Mouse (Mus musculus): ENCODE results near the gene Fcgbp. TPM values are rescaled to one million over a fixed set of nuclear protein-coding genes. Genes with fewer than 3 reads are reported as not detected.

Gene Fcgbp
- total RNA-seq (2021): under 1 TPM; 0.08 to 0.15 TPM
- long read RNA-seq, experiment 1: 0 reads
- long read RNA-seq, experiment 2, partial matches to known transcripts: 1 of 1 reads
- long read RNA-seq, experiment 2, other reads (novel, unspliced or antisense): 0 of 1 reads

- DNase-seq (ENCODE audit: low spot score in 2 of 2): no peak
- intact Hi-C loops (cut with DNase I): no loop called here
These were observed at the start of gene Fcgbp for GRCm38 (mm10) chr7:28070531-28071298. Fcgbp (plus strand) TSS chr7:28071236.

DNA sequence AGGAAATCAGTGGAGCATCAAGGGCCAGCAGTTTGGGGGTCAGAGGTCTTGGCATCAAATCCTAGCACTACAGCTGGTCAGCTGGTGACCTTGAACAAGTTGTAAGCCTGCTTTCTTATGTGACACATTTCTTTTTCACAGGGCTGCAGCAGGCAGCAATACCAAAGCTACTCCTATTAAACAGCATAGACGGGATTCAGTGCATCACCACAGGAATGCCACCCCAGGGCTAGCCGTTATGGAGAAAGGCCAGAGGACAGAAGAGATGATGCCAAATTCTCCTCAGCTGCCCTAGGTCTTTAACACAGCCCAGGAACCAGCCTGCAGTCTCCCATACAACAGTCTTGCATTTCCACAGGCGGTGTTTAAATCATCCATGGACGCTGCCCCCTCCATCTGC, 26.5 kb upstream of the Fcgbp start:
- no peak for DNase-seq (ENCODE audit: low spot score in 2 of 2)
- intact Hi-C loops (cut with DNase I): no loop called here

- intact Hi-C loops (cut with DNase I): loop anchor here (2.0 to 5.0 kb wide), 4 partner anchors 53 to 253 kb away; partner anchors contain the start of genes Dll3 and Fbl
- DNase-seq (ENCODE audit: low spot score in 2 of 2): peak; percentile 99
These were observed 21.3 kb upstream of the Fcgbp start, which contains the start of gene Psmc4 for GRCm38 (mm10) chr7:28049476-28050409. Psmc4 (minus strand) TSS chr7:28050101.

- intact Hi-C loops (cut with DNase I): loop anchor here (2.0 to 5.0 kb wide), 4 partner anchors 52 to 252 kb away; partner anchors contain the start of genes Dll3 and Fbl
These were observed 20.5 kb upstream of the Fcgbp start for GRCm38 (mm10) chr7:28050584-28050983.

GRCm38 (mm10) chr7:28053046-28053930, 17.7 kb upstream of the Fcgbp start:
- DNase-seq (ENCODE audit: low spot score in 2 of 2): no peak
- intact Hi-C loops (cut with DNase I): loop anchor here (5.0 kb wide), 3 partner anchors 49 to 249 kb away; partner anchors contain the start of gene Dll3

More at GRCm38 (mm10) chr7:28050584-28050983, 20.5 kb upstream of the Fcgbp start:
- DNase-seq (ENCODE audit: low spot score in 2 of 2): no peak

DNA sequence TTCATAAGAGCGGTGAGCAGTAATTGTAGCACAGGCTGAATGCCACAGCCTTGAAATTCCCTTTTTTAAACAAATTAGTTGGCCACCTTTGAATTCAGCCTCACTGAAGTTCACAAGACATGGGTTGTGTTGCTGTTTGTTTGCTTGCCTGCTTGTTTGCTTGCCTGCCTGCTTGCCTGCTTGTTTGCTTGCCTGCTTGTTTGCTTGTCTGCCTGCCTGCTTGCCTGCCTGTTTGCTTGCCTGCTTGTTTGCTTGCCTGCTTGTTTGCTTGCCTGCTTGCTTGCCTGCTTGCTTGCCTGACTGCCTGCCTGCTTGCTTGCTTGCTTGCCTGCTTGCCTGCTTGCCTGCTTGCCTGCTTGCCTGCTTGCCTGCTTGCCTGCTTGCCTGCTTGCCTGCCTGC, 11.1 kb upstream of the Fcgbp start:
- DNase-seq (ENCODE audit: low spot score in 2 of 2): no peak
- intact Hi-C loops (cut with DNase I): no loop called here

DNA sequence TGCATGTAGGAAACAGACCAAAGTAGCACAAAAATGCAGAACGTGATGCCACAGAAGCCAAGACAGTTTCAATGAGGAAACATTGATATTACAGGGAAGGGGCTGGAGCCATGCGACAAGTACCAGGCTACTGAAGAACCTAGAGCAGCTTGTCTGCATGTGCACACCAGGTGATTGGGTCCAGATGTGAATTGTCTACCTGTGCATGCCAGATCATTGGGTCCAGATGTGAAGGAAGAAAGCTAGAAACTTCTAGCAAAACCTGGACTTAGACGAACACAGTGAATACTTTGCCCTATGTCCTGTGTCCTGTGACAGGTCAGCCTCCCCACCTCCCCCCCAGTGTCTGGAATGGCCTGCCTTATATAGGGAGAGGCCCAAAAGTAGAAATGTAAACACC, 2.4 kb upstream of the Fcgbp start:
- intact Hi-C loops (cut with DNase I): no loop called here
- DNase-seq (ENCODE audit: low spot score in 2 of 2): no peak

DNA sequence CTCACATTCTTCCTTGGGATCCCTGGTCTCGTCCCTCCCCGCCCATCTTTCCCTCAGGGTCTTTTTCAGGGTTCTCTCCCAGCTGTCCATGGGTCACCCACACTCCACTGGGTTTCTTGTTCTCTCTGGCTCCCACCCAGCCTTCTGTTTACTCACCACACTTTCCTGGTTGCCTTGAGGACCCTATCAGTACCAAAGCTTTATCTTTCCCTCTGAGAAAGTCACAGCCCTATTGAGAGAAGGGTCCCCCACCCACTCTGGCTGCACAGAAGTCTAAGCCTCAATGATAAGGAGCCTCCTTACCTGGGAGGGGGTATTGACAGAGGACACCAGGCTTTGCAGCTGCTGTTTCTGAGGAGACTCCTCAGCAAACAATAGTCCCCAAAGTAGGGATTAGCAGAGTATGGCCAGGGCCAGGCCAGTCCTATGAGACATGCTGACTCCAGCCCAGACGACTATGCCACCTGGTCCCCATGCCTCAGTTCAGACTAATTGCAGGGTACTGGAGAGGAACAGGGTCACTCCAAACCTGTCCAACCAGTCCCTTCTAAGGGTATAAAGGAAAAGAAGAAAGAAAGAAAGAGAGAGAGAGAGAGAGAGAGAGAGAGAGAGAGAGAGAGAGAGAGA, 1.4 kb upstream of the Fcgbp start:
- intact Hi-C loops (cut with DNase I): no loop called here
- no peak for DNase-seq (ENCODE audit: low spot score in 2 of 2)

GRCm38 (mm10) chr7:28084215-28084614, 13.2 kb downstream of the Fcgbp start:
- intact Hi-C loops (cut with DNase I): no loop called here
- DNase-seq (ENCODE audit: low spot score in 2 of 2): peak; percentile 6 to 62

DNA sequence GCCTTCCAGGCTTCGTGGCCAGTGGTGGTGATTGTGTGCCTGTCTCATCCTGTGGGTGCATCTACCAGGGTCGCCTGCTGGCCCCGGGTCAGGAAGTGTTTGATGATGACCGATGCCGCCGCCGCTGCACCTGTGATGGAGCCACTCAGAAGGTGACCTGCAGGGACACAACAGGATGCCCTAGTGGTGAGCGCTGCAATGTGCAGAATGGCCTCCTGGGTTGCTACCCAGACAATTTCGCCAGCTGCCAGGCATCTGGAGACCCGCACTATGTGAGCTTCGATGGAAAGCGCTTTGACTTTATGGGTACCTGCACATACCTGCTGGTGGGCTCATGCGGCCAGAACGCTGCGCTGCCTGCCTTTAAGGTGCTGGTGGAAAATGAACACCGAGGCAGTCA, 15.2 kb downstream of the Fcgbp start:
- intact Hi-C loops (cut with DNase I): no loop called here
- no peak for DNase-seq (ENCODE audit: low spot score in 2 of 2)

DNA sequence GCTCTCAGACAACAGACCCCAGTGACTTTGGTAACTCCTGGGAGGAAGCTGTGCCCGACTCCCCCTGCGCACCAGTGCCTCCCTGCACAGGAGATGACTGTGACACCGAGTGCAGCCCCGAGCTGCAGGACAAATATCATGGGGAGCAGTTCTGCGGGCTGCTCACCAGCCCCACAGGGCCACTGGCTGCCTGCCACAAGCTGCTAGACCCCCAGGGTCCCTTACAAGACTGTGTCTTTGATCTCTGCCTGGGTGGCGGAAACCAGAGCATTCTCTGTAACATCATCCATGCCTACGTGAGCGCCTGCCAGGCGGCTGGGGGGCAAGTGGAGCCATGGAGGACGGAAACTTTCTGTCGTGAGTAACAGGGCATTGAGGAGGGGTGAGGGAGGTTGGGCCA, 22.5 kb downstream of the Fcgbp start:
- DNase-seq (ENCODE audit: low spot score in 2 of 2): no peak
- intact Hi-C loops (cut with DNase I): no loop called here

DNA sequence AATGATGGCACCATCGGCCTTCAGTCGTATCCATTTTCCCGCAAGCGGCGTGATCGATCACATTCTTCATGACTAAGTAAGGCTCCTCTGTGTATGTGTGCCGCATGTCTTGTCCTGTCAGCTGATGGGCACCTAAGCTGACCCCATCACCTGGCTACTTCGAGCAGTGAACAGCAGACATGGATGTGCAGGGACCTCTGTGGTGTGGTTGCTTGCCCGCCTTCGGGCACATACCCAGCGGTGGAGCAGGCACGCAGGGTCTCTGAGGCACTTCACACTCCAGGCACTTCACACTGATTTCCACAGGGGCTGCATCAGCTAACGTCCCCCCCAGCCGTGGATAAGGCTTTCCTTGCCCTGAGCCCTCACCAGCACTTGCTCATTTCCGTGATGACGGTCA, 28.1 kb downstream of the Fcgbp start:
- intact Hi-C loops (cut with DNase I): no loop called here
- no peak for DNase-seq (ENCODE audit: low spot score in 2 of 2)

DNA sequence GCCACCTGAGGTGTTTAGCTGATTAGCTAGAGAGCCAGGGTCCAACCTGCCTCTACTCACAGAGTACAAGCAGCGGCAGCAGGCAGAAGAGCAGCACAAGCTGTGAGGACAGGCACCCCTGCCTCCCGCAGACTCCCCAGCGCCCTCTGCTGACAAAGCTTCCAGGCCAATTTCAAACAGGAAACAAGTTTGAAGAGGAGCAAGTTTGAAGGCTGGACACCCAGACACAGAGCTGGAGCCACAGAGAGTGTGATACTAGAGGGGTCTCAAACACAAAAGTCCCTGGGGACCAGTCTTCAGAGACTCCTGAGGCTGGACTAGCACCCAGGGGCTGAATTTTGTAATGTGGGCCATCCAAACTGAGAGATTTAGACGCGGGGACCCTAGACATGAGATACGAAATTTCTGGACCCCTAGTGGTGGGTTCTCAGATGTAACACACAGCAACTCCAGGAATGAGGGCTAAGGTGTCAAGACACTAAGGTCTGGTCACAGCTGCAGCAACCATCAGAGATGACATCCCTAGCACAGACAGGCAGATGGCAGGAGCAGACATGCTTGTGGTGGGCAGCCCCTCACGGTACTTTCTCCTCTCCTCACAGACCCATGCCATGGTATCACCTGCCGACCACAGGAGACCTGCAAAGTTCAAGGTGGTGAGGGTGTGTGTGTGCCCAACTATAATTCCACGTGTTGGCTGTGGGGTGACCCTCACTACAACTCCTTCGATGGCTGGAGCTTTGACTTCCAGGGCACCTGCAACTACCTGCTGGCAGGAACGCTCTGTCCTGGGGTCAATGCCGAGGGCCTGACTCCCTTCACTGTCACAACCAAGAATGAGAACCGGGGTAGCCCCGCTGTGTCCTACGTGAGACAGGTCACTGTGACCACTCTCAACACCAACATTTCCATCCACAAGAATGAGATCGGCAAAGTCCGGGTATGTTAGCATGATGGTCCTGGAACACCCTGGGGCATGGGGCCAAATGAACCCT, 29.9 kb downstream of the Fcgbp start:
- intact Hi-C loops (cut with DNase I): loop anchor here (5.0 kb wide), 1 partner anchor 49 kb away; the partner anchor contains the start of gene Psmc4
- peak in 1 of 2 experiments; percentile 7 for DNase-seq (ENCODE audit: low spot score in 2 of 2)

GRCm38 (mm10) chr7:28102936-28103335, 31.9 kb downstream of the Fcgbp start:
- peak in 1 of 2 experiments; percentile 23 for DNase-seq (ENCODE audit: low spot score in 2 of 2)
- intact Hi-C loops (cut with DNase I): loop anchor here (5.0 kb wide), 1 partner anchor 51 kb away; the partner anchor contains the start of gene Psmc4

- intact Hi-C loops (cut with DNase I): loop anchor here (5.0 kb wide), 1 partner anchor 52 kb away; the partner anchor contains the start of gene Psmc4
- DNase-seq (ENCODE audit: low spot score in 2 of 2): peak in 1 of 2 experiments; percentile 8
These were observed 33.6 kb downstream of the Fcgbp start for GRCm38 (mm10) chr7:28104670-28105069.

DNA sequence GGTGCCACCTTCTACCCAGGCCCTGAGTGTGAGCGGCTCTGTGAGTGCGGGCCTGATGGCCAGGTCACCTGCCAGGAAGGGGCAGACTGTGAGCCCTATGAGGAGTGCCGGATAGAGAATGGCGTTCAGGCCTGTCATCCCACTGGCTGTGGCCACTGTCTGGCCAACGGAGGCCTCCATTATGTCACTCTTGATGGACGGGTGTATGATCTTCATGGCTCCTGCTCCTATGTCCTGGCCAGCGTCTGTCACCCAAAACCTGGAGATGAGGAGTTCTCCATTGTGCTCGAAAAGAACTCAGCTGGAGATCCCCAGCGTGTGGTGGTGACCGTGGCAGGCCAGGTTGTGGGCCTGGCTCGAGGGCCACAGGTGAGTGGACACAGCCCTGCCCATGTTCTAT, 35.2 kb downstream of the Fcgbp start:
- DNase-seq (ENCODE audit: low spot score in 2 of 2): no peak
- intact Hi-C loops (cut with DNase I): no loop called here

DNA sequence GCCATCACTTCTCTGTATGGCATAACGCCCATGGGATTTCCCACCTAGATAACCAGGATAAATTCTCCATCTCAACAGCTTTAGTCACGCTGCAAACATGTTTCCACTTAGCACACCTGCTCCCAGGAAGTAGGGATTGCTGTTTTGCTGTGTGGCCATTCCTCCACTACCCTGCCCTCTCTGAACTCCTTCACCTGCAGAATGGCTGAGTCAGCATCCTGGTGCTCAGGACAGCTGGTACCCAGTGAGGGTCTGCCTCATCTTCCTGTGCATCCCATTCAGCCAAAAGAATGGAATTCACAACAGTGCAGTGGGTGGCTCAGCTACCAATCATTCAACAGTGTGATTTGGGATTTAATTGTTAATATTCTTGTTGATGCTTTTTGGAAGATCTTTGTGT, 43.6 kb downstream of the Fcgbp start:
- DNase-seq (ENCODE audit: low spot score in 2 of 2): no peak
- intact Hi-C loops (cut with DNase I): no loop called here

Data from left cerebral cortex, postnatal 14 days (tissue).